Mouse (Mus musculus): ENCODE measurements at regions not wholly inside any gene's neighbourhood (a gene's known extent, or its start where the extent isn't known, plus 50 kb on each side); places are given as distances from the start of the nearest gene placed in this dataset.

- no peaks in the 10 kb centered on the region for H3K4me1 ChIP-seq (replicated peaks; ENCODE audit: control insufficient read depth, insufficient read depth)
- H3K36me3 ChIP-seq (ENCODE audit: control insufficient read depth, insufficient read depth, low read length), result no peaks in the 10 kb centered on the region
- H3K27ac ChIP-seq (replicated peaks), result no peak overlapping the region
- no peak overlapping the region for H3K4me3 ChIP-seq (ENCODE audit: low read depth, low read length)
- ATAC-seq (ENCODE audit: low FRiP score, low TSS enrichment) (no peak), DNase-seq (ENCODE audit: low spot score) (no peak)
- 63% methylated on average over 6 of the region's 6 CpGs for WGBS
- no peaks in the 10 kb centered on the region for H3K27me3 ChIP-seq (ENCODE audit: control insufficient read depth, insufficient read depth, low read length)
- no peak overlapping the region for H3K9ac ChIP-seq (ENCODE audit: low read length)
- H3K4me2 ChIP-seq (replicated peaks; ENCODE audit: low read depth), result no peak overlapping the region
- no peaks in the 10 kb centered on the region for H3K9me3 ChIP-seq (ENCODE audit: control insufficient read depth, low read length)
- TF ChIP-seq EP300 (optimal IDR thresholded peaks at IDR 0.05) (no peak), CTCF (IDR thresholded peaks at IDR 0.05; ENCODE audit: low read depth) (no peak)
Observed at GRCm38 (mm10) chr16:77300572-77301213, 287.2 kb downstream of the Usp25 start.

GRCm38 (mm10) chr16:77295574-77296355 is 282.3 kb downstream of the Usp25 start:
- no peak for TF ChIP-seq CTCF (IDR thresholded peaks at IDR 0.05; ENCODE audit: low read depth)
- TF ChIP-seq EP300 (optimal IDR thresholded peaks at IDR 0.05), result no peak
- Histone ChIP-seq H3K4me2 (replicated peaks; ENCODE audit: low read depth) (no peak overlapping the region), H3K27me3 (ENCODE audit: control insufficient read depth, insufficient read depth, low read length) (no peaks in the 10 kb centered on the region), H3K9me3 (ENCODE audit: control insufficient read depth, low read length) (no peaks in the 10 kb centered on the region), H3K4me3 (ENCODE audit: low read depth, low read length) (no peak overlapping the region), H3K9ac (ENCODE audit: low read length) (no peak overlapping the region), H3K36me3 (ENCODE audit: control insufficient read depth, insufficient read depth, low read length) (no peaks in the 10 kb centered on the region), H3K27ac (replicated peaks) (no peak overlapping the region), H3K4me1 (replicated peaks; ENCODE audit: control insufficient read depth, insufficient read depth) (no peaks in the 10 kb centered on the region)
- 42% methylated on average over 4 of the region's 4 CpGs for whole genome bisulfite sequencing
- ATAC-seq (ENCODE audit: low FRiP score, low TSS enrichment) (no peak), DNase-seq (ENCODE audit: low spot score) (no peak)

GRCm38 (mm10) chr16:77292317-77292771 is 278.8 kb downstream of the Usp25 start:
- no peaks in the 10 kb centered on the region for H3K27me3 ChIP-seq (ENCODE audit: control insufficient read depth, insufficient read depth, low read length)
- H3K27ac ChIP-seq (replicated peaks), result no peak overlapping the region
- H3K9me3 ChIP-seq (ENCODE audit: control insufficient read depth, low read length), result no peaks in the 10 kb centered on the region
- H3K4me2 ChIP-seq (replicated peaks; ENCODE audit: low read depth), result no peak overlapping the region
- no peak for DNase-seq (ENCODE audit: low spot score)
- H3K36me3 ChIP-seq (ENCODE audit: control insufficient read depth, insufficient read depth, low read length), result no peaks in the 10 kb centered on the region
- WGBS, result 83% methylated on average over 2 of the region's 2 CpGs
- no peaks in the 10 kb centered on the region for H3K4me1 ChIP-seq (replicated peaks; ENCODE audit: control insufficient read depth, insufficient read depth)
- no peak for ATAC-seq (ENCODE audit: low FRiP score, low TSS enrichment)
- TF ChIP-seq CTCF (IDR thresholded peaks at IDR 0.05; ENCODE audit: low read depth), result no peak
- TF ChIP-seq EP300 (optimal IDR thresholded peaks at IDR 0.05), result no peak
- H3K9ac ChIP-seq (ENCODE audit: low read length), result no peak overlapping the region
- H3K4me3 ChIP-seq (ENCODE audit: low read depth, low read length), result no peak overlapping the region

GRCm38 (mm10) chr16:77291723-77292316 is 278.3 kb downstream of the Usp25 start:
- Histone ChIP-seq H3K4me1 (replicated peaks; ENCODE audit: control insufficient read depth, insufficient read depth) (no peaks in the 10 kb centered on the region), H3K36me3 (ENCODE audit: control insufficient read depth, insufficient read depth, low read length) (no peaks in the 10 kb centered on the region), H3K9ac (ENCODE audit: low read length) (no peak overlapping the region), H3K9me3 (ENCODE audit: control insufficient read depth, low read length) (no peaks in the 10 kb centered on the region), H3K4me3 (ENCODE audit: low read depth, low read length) (no peak overlapping the region), H3K4me2 (replicated peaks; ENCODE audit: low read depth) (no peak overlapping the region), H3K27ac (replicated peaks) (no peak overlapping the region), H3K27me3 (ENCODE audit: control insufficient read depth, insufficient read depth, low read length) (no peaks in the 10 kb centered on the region)
- TF ChIP-seq CTCF (IDR thresholded peaks at IDR 0.05; ENCODE audit: low read depth), result no peak
- TF ChIP-seq EP300 (optimal IDR thresholded peaks at IDR 0.05), result no peak
- ATAC-seq (ENCODE audit: low FRiP score, low TSS enrichment) (no peak), DNase-seq (ENCODE audit: low spot score) (no peak)
- 85% methylated on average over 8 of the region's 8 CpGs for WGBS

- H3K4me1 ChIP-seq (replicated peaks; ENCODE audit: control insufficient read depth, insufficient read depth), result no peaks in the 10 kb centered on the region
- no peak overlapping the region for H3K9ac ChIP-seq (ENCODE audit: low read length)
- no peaks in the 10 kb centered on the region for H3K27me3 ChIP-seq (ENCODE audit: control insufficient read depth, insufficient read depth, low read length)
- ATAC-seq (ENCODE audit: low FRiP score, low TSS enrichment), result no peak
- H3K9me3 ChIP-seq (ENCODE audit: control insufficient read depth, low read length), result no peaks in the 10 kb centered on the region
- DNase-seq (ENCODE audit: low spot score), result no peak
- H3K4me3 ChIP-seq (ENCODE audit: low read depth, low read length), result no peak overlapping the region
- no peaks in the 10 kb centered on the region for H3K36me3 ChIP-seq (ENCODE audit: control insufficient read depth, insufficient read depth, low read length)
- 89% methylated on average over 4 of the region's 4 CpGs for WGBS
- H3K4me2 ChIP-seq (replicated peaks; ENCODE audit: low read depth), result no peak overlapping the region
- H3K27ac ChIP-seq (replicated peaks), result no peak overlapping the region
- TF ChIP-seq EP300 (optimal IDR thresholded peaks at IDR 0.05) (no peak), CTCF (IDR thresholded peaks at IDR 0.05; ENCODE audit: low read depth) (no peak)
Observed at GRCm38 (mm10) chr16:77284205-77284604, 270.7 kb downstream of the Usp25 start.

- Histone ChIP-seq H3K4me3 (ENCODE audit: low read depth, low read length) (no peak overlapping the region), H3K27me3 (ENCODE audit: control insufficient read depth, insufficient read depth, low read length) (no peaks in the 10 kb centered on the region), H3K9me3 (ENCODE audit: control insufficient read depth, low read length) (no peaks in the 10 kb centered on the region), H3K4me1 (replicated peaks; ENCODE audit: control insufficient read depth, insufficient read depth) (no peaks in the 10 kb centered on the region), H3K27ac (replicated peaks) (no peak overlapping the region), H3K4me2 (replicated peaks; ENCODE audit: low read depth) (no peak overlapping the region), H3K36me3 (ENCODE audit: control insufficient read depth, insufficient read depth, low read length) (no peaks in the 10 kb centered on the region), H3K9ac (ENCODE audit: low read length) (no peak overlapping the region)
- ATAC-seq (ENCODE audit: low FRiP score, low TSS enrichment) (no peak), DNase-seq (ENCODE audit: low spot score) (no peak)
- TF ChIP-seq EP300 (optimal IDR thresholded peaks at IDR 0.05) (no peak), CTCF (IDR thresholded peaks at IDR 0.05; ENCODE audit: low read depth) (no peak)
- 85% methylated on average over 4 of the region's 4 CpGs for WGBS
Observed at GRCm38 (mm10) chr16:77279916-77280315, 266.4 kb downstream of the Usp25 start.
